Comparison of ENCODE assay signal across 28 mouse cellular contexts in the genomic region with DNA sequence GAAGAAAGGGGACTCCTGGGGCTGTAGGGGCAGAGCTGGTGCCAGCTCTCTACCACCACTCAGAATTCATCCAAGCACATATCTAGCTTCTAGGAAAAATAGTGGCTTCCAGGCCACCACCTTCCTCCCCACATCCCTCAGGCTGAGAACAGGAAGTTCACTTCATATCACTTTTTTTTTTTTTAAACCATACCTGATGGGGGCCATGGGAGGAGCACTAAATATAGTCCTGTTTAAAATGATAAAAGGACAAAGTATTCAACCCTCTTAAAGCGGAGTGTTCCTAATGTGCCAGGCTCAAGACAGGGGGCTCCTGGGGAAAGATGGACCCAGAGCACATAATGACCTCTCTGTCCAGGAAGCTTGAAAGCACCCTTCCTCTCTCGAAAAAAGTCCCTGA.
"Had no signal": no experiment of that assay in that cellular context is flagged by ENCODE, and none has a peak within 500 bp of the region (broad histone marks: within the 10 kb centered on the region; RNA-seq: fewer than 3 reads in every experiment).

No protein-coding gene starts in this region.

- H3K9ac ChIP-seq: embryonic facial prominence, embryonic 12.5 days; embryonic facial prominence, embryonic 13.5 days; embryonic facial prominence, embryonic 15.5 days; forebrain, embryonic 12.5 days; forebrain, embryonic 13.5 days; forebrain, embryonic 15.5 days; forebrain, postnatal 0 days had no signal

- H3K27ac ChIP-seq: embryonic facial prominence, embryonic 10.5 days; embryonic facial prominence, embryonic 12.5 days; embryonic facial prominence, embryonic 13.5 days; embryonic facial prominence, embryonic 15.5 days; forebrain, embryonic 10.5 days; forebrain, embryonic 12.5 days; forebrain, embryonic 13.5 days; forebrain, embryonic 15.5 days; heart, adult 2 months had no signal

- H3K4me2 ChIP-seq: embryonic facial prominence, embryonic 12.5 days; embryonic facial prominence, embryonic 13.5 days; embryonic facial prominence, embryonic 15.5 days; forebrain, embryonic 12.5 days; forebrain, embryonic 13.5 days; forebrain, embryonic 15.5 days had no signal

- H3K9me3 ChIP-seq: embryonic facial prominence, embryonic 10.5 days; embryonic facial prominence, embryonic 12.5 days; embryonic facial prominence, embryonic 13.5 days; embryonic facial prominence, embryonic 15.5 days; forebrain, embryonic 10.5 days; forebrain, embryonic 12.5 days; forebrain, embryonic 13.5 days; forebrain, embryonic 15.5 days had no signal

- H3K27me3 ChIP-seq: embryonic facial prominence, embryonic 12.5 days; embryonic facial prominence, embryonic 13.5 days; embryonic facial prominence, embryonic 15.5 days; forebrain, embryonic 12.5 days; forebrain, embryonic 13.5 days; forebrain, embryonic 15.5 days had no signal

- H3K4me1 ChIP-seq: embryonic facial prominence, embryonic 12.5 days; embryonic facial prominence, embryonic 13.5 days had no signal

- DNase-seq: cerebellum, adult 8-10 months; cerebellum, adult 9-10 months; cerebellum, adult 9-11 months; cerebellum, postnatal 10 days; cerebellum, postnatal 14 days; cerebellum, postnatal 25 days; cerebellum, postnatal 36 days; embryo, embryonic 11 days; forebrain, postnatal 0 days; gastrocnemius, adult 2 months; gastrocnemius, postnatal 10 days; gastrocnemius, postnatal 14 days; gastrocnemius, postnatal 25 days; gastrocnemius, postnatal 36 days; heart, adult 11 months; heart, adult 18-20 months; heart, adult 2 months had no signal

- H3K4me3 ChIP-seq: embryonic facial prominence, embryonic 10.5 days; embryonic facial prominence, embryonic 12.5 days; embryonic facial prominence, embryonic 13.5 days; embryonic facial prominence, embryonic 15.5 days; erythroblast, embryonic 14.5 days; forebrain, embryonic 10.5 days; forebrain, embryonic 12.5 days; forebrain, embryonic 13.5 days; forebrain, embryonic 15.5 days; gastrocnemius, adult 2 months; heart, adult 2 months had no signal

- ATAC-seq: forebrain, embryonic 13.5 days; forebrain, embryonic 14.5 days; forebrain, embryonic 15.5 days; forebrain, embryonic 16.5 days; forebrain, postnatal 0 days had no signal
